Mouse (Mus musculus) heart, embryonic 15.5 days (tissue): ENCODE measurements at regions not wholly inside any gene's neighbourhood (a gene's known extent, or its start where the extent isn't known, plus 50 kb on each side); places are given as distances from the start of the nearest gene placed in this dataset.
"Not testable (repeated sequence)": the region's sequence is repeated elsewhere in the genome, so short reads cannot be mapped to it uniquely, and the experiment has no call there.

Experiments used
- ATAC-seq: fragments of 200-750 bp; cut with Nextera tagmentation; replicated peaks from 2 replicates; pipeline ENCODE4 v1.8.0; 2017; ENCODE audit warnings: low read depth, moderate TSS enrichment; ENCODE audit not compliant: insufficient number of reproducible peaks, insufficient read depth, low FRiP score
- H3K27ac ChIP-seq: fragments of 300-500 bp; sonication (generic); 2 replicates; pipeline ENCODE4 v1.5.1; 2015; ENCODE audit warnings: mild to moderate bottlenecking, inconsistent platforms
- H3K27me3 ChIP-seq: fragments of 300-500 bp; sonication (generic); 2 replicates; pipeline ENCODE4 v1.6.1; 2015; ENCODE audit warnings: inconsistent platforms
- H3K36me3 ChIP-seq: fragments of 300-500 bp; sonication (generic); 2 replicates; pipeline ENCODE4 v1.6.1; 2015; ENCODE audit warnings: mild to moderate bottlenecking, inconsistent platforms
- H3K4me1 ChIP-seq: fragments of 300-500 bp; sonication (generic); replicated peaks from 2 replicates; pipeline ENCODE4 v1.6.1; 2015; ENCODE audit warnings: inconsistent platforms
- H3K4me2 ChIP-seq: fragments of 300-500 bp; sonication (generic); 2 replicates; pipeline ENCODE4 v1.6.1; 2015; ENCODE audit warnings: inconsistent platforms, mild to moderate bottlenecking, moderate library complexity
- H3K4me3 ChIP-seq: fragments of 300-500 bp; sonication (generic); 2 replicates; pipeline ENCODE4 v1.5.1; 2015; ENCODE audit warnings: mild to moderate bottlenecking, inconsistent platforms
- H3K9ac ChIP-seq: fragments of 300-500 bp; sonication (generic); 2 replicates; pipeline ENCODE4 v1.6.1; 2015; ENCODE audit warnings: mild to moderate bottlenecking, inconsistent platforms
- H3K9me3 ChIP-seq: fragments of 300-500 bp; sonication (generic); replicated peaks from 2 replicates; pipeline ENCODE4 v1.6.1; 2016; ENCODE audit warnings: inconsistent platforms
- WGBS: fragments of 180-500 bp; shearing (Covaris S2); methylation state at CpG from one replicate; pipeline ENCODE4 v1.1.7; 2015; ENCODE audit warnings: mixed read lengths; 5-methylcytosine and 5-hydroxymethylcytosine counted together

DNA sequence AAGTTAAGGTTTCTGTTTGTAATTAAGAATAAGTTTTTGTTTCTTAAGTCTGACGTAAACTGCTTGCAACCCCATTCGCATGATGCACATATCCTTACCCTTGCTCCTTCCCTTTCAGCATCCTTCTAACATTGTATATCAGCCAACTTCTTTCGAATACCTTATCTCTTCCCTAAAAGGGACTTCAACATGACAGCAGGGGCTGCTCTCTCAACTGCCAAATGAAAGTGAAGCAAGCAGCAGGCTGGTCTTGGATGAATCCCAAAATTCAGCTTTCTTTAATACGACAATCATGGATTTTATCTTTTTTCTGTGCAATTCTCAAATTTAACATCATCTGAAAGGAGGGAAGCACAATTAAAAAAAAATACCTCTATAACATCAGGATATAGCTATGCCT is 403.2 kb downstream of the Serpinb8 start:
- Histone ChIP-seq H3K4me1 (no peaks in the 10 kb centered on the region), H3K4me2 (no peak overlapping the region), H3K4me3 (no peak overlapping the region), H3K9me3 (no peaks in the 10 kb centered on the region), H3K36me3 (no peaks in the 10 kb centered on the region), H3K27me3 (no peaks in the 10 kb centered on the region), H3K9ac (no peak overlapping the region), H3K27ac (no peak overlapping the region)
- WGBS = 68% methylated on average over 4 of the region's 4 CpGs
- no peak for ATAC-seq

DNA sequence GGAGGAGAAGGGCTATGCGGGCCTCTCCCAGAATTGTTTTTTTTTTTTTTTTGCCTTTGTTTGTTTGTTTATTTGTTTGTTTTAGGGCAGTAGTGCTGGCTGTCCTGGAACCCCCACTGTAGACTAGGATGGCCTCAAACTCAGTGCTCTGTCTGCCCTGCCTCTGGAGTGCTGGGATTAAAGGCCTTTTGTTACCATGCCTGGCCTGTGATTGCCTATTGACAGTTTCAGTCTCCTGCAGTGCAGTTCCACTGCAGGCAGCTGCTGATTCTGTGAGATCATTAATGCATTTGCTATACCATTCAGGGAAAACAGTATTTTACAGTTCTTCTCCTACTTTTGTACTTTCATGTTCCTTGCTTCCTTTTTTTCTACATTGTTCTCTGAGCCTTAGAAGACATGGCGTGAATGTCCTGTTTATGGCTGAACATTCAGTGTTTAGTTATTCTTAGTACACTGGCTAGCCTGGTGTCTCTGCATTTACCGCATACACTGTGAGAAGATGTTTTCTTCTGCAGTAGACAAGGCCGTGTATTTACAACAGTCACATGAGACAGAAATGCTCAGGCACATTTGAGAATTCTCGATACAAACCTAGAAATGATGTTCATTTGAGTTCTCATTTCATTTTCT is 434.0 kb downstream of the Serpinb8 start:
- Histone ChIP-seq H3K9ac (no peak overlapping the region), H3K27ac (no peak overlapping the region), H3K9me3 (no peaks in the 10 kb centered on the region), H3K27me3 (no peaks in the 10 kb centered on the region), H3K4me1 (no peaks in the 10 kb centered on the region), H3K4me3 (no peak overlapping the region), H3K36me3 (no peaks in the 10 kb centered on the region), H3K4me2 (no peak overlapping the region)
- 73% methylated on average over 5 of the region's 5 CpGs for WGBS
- ATAC-seq = no peak

DNA sequence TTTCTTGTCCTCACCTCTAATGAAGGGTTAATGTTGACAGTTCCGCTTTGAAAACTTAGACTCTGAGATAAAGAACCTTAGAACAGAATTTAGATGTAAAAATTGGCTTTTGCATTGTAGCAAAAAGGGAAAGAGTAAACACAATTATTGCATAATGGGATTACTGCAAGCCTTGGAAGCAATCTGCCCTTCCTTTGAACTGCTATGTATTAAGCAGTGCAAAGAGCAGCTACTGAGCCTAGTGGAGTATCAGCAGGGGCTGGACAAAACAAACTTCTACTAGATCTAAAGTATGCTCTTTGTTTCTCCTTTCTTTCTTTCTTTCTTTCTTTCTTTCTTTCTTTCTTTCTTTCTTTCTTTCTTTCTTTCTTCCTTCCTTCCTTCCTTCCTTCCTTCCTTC is 434.9 kb downstream of the Serpinb8 start:
- no peaks in the 10 kb centered on the region for H3K27me3 ChIP-seq
- no peak overlapping the region for H3K4me3 ChIP-seq
- H3K9me3 ChIP-seq = no peaks in the 10 kb centered on the region
- H3K27ac ChIP-seq = no peak overlapping the region
- no peak overlapping the region for H3K9ac ChIP-seq
- no peak overlapping the region for H3K4me2 ChIP-seq
- H3K4me1 ChIP-seq = no peaks in the 10 kb centered on the region
- WGBS = 57% methylated on average over 1 of the region's 1 CpGs
- no peaks in the 10 kb centered on the region for H3K36me3 ChIP-seq
- ATAC-seq = no peak

DNA sequence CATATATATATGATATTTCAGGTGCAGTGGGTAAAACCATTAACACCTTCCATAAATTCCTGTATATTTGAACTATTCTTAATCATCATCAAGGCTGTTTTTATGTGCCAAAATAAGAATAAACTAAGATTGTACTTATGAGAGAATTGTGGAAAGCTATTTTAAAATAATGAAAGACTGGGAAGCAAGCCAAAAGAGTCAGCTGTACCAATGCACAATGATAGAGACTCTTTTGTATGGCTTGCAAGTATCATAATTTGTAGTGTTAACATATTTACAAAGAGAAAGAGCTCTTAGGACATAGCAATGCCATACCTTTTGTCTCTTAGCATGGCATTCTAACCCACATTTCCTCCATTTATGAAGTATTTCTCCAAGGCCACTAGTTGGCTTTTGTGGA is 436.7 kb downstream of the Serpinb8 start:
- Histone ChIP-seq H3K4me1 (no peaks in the 10 kb centered on the region), H3K4me3 (no peak overlapping the region), H3K27ac (no peak overlapping the region), H3K9ac (no peak overlapping the region), H3K9me3 (no peaks in the 10 kb centered on the region), H3K27me3 (no peaks in the 10 kb centered on the region), H3K4me2 (no peak overlapping the region), H3K36me3 (no peaks in the 10 kb centered on the region)
- no peak for ATAC-seq

DNA sequence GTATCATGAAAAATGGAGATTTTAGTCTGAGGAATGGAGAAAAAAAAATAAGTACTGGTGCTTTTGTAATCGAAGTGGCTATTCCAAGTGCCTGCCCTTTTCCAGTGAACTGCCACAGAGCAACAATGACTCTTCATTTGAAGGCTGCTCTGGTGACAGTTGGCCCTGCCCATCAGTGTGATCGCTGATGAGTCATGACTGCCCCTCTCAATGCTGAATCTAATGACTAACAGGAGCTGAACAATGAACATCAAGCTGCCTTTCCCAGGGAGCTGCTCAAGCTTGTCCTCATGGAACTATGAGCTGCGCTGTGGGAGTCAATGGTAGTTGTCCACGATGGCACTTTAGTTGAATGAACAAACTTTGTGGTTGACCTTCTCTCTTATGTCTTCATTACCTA is 456.4 kb downstream of the Serpinb8 start:
- H3K4me2 ChIP-seq = no peak overlapping the region
- H3K9me3 ChIP-seq = no peaks in the 10 kb centered on the region
- H3K4me3 ChIP-seq = no peak overlapping the region
- H3K4me1 ChIP-seq = no peaks in the 10 kb centered on the region
- no peaks in the 10 kb centered on the region for H3K27me3 ChIP-seq
- no peaks in the 10 kb centered on the region for H3K36me3 ChIP-seq
- no peak overlapping the region for H3K27ac ChIP-seq
- no peak overlapping the region for H3K9ac ChIP-seq
- 74% methylated on average over 4 of the region's 4 CpGs for WGBS
- no peak for ATAC-seq

DNA sequence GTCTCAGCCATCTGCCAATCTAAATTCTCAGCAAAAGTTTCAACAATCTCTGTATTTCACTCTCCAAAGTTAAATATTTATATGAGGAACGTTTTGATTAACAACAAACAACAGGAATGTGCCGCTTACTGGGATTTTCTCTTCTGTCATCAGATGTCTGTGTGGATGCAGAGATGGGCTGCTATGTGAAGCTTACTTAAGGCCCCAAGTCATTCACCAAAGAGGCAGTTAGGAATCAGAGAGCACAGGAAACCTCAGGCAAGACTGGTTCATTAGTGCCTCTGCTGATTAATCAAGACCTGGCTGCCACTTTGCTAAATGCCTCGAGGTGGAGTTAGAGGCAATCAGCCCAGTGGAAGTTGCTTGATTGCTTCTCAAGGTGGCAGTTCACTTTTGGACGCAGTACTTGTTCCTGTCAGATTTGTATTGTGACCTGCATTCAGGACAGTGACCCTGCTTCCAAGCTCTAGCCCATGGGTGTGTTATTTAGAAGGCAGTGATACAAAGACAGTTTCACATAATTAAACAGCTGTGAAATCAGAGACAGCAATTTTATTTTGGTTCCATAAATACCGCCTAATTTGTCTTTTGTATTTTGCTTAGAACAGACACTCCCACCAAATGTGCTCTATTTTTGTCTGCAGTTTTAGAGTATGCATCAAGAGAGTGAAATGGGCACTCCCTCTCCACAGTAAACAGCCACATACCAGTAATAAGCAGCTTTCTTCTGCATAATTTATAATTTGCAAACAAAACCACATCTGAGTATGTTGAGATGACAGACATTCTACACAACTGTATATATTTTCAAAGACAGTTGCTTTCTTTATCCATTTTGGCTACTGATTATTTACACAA is 457.3 kb downstream of the Serpinb8 start:
- ATAC-seq = no peak
- Histone ChIP-seq H3K4me1 (no peaks in the 10 kb centered on the region), H3K9me3 (no peaks in the 10 kb centered on the region), H3K4me3 (no peak overlapping the region), H3K36me3 (no peaks in the 10 kb centered on the region), H3K27ac (no peak overlapping the region), H3K9ac (no peak overlapping the region), H3K27me3 (no peaks in the 10 kb centered on the region), H3K4me2 (no peak overlapping the region)
- 57% methylated on average over 5 of the region's 5 CpGs for WGBS

DNA sequence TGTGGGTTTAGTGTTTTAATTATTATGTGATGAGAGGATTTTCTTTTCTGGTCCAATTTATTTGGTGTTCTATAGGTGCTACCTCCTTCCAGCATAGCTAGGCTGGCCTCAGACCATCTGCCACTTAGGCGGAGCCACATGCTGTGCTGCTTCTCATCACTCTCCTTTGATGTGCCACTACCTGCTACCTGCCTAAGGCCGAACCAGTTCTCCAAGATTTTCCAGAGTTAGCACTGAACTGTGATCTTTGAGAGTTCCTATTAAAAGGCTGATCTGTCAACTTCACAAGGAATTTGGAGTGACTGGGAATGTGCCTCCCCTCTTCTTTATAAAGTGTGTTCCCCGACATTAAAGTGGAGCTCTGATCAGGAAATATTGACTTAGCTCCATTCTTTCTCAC is 504.8 kb downstream of the Serpinb8 start:
- Histone ChIP-seq H3K36me3 (no peaks in the 10 kb centered on the region), H3K4me3 (no peak overlapping the region), H3K9ac (no peak overlapping the region), H3K4me2 (no peak overlapping the region), H3K27ac (no peak overlapping the region), H3K9me3 (no peaks in the 10 kb centered on the region), H3K27me3 (no peaks in the 10 kb centered on the region), H3K4me1 (no peaks in the 10 kb centered on the region)
- no peak for ATAC-seq
- 69% methylated on average over 3 of the region's 3 CpGs for WGBS

DNA sequence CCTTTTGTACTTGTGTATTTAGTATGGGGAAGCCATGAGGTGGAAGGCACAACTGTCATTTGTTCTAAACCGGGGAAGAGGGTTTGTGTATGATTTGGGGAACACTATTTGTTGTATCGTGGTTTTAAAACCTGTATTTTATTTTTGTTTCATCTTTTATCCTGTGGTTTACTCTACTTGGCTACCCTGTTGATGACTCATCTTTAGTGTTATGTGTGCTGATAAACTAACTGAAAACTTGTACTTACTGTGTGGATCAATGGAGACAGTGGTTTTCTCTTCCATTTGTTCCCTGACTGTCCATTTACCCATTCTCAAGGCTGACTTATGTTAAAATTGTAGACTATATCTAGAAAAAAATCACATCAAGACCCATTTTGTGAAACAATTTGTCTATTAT is 512.8 kb downstream of the Serpinb8 start:
- no peak overlapping the region for H3K27ac ChIP-seq
- no peaks in the 10 kb centered on the region for H3K36me3 ChIP-seq
- no peaks in the 10 kb centered on the region for H3K9me3 ChIP-seq
- H3K4me1 ChIP-seq = no peaks in the 10 kb centered on the region
- no peak for ATAC-seq
- 86% methylated on average over 2 of the region's 2 CpGs for WGBS
- H3K27me3 ChIP-seq = no peaks in the 10 kb centered on the region
- H3K9ac ChIP-seq = no peak overlapping the region
- no peak overlapping the region for H3K4me3 ChIP-seq
- no peak overlapping the region for H3K4me2 ChIP-seq

DNA sequence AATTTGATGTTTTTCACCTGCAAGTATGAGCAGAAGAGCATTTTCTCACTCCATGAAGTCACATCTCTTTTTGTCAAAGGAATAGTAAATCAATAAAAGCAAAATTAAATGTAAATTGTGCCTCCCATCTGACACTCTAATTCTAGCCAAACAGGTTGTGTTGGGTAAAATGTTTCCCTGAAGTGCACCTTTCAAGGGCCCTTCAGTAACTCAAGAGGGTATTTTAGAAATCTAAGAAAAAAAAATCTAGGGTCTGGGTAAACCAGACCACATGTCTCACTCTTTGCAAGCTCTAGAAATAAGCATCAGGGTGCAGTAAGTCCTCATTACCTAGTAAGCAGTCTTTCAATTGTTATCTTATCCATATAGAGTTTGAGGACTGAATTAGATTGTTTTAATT is 521.2 kb downstream of the Serpinb8 start:
- Histone ChIP-seq H3K4me2 (no peak overlapping the region), H3K4me1 (no peaks in the 10 kb centered on the region), H3K9me3 (no peaks in the 10 kb centered on the region), H3K4me3 (no peak overlapping the region), H3K9ac (no peak overlapping the region), H3K27me3 (no peaks in the 10 kb centered on the region), H3K27ac (no peak overlapping the region), H3K36me3 (no peaks in the 10 kb centered on the region)
- ATAC-seq = no peak

DNA sequence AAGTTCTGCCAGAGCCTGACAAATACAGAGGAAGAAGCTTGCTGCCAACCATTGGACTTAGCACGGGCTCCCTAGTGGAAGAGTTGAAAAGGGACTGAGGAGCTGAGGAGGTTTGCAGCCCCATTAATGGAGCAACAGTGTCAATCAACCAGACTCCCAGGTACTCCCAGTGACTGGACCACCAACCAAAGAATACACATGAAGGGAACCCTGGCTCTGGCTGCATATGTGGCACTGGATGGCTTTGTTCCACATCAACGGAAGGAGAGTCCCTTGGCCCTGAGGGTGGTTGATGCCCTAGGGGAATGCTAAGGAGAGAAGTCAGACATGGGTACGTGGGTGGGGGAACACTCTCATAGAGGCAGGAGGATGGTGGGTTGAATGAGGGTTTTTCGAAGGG is 537.6 kb downstream of the Serpinb8 start:
- no peak for ATAC-seq
- H3K27me3 ChIP-seq = no peaks in the 10 kb centered on the region
- no peak overlapping the region for H3K4me2 ChIP-seq
- H3K9ac ChIP-seq = no peak overlapping the region
- H3K4me1 ChIP-seq = no peaks in the 10 kb centered on the region
- H3K36me3 ChIP-seq = no peaks in the 10 kb centered on the region
- H3K4me3 ChIP-seq = no peak overlapping the region
- WGBS = 72% methylated on average over 4 of the region's 4 CpGs
- no peak overlapping the region for H3K27ac ChIP-seq
- H3K9me3 ChIP-seq = no peaks in the 10 kb centered on the region

DNA sequence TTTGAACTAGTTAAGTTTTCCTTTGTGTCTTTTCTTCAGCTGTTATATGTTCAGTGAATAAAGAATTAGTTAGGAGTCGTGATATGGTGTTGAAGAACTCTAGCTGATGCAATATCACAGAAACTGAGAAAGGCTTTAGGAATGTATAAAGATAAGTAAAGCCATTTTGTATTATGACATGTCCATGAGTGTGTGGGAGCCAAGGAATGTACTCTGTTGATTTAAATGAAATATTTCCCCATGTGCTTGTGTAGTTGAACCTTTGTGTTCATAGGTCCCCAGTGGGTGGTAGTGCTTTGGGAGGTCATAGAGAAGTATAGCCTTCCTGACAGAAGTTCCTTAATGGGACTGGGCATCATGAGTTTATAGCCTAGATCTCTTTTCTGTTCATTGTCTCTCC is 542.2 kb downstream of the Serpinb8 start:
- Histone ChIP-seq H3K9me3 (no peaks in the 10 kb centered on the region), H3K4me1 (no peaks in the 10 kb centered on the region), H3K27ac (no peak overlapping the region), H3K4me3 (no peak overlapping the region), H3K9ac (no peak overlapping the region), H3K27me3 (no peaks in the 10 kb centered on the region), H3K36me3 (no peaks in the 10 kb centered on the region), H3K4me2 (no peak overlapping the region)
- ATAC-seq = no peak
- WGBS = 40% methylated on average over 1 of the region's 1 CpGs

DNA sequence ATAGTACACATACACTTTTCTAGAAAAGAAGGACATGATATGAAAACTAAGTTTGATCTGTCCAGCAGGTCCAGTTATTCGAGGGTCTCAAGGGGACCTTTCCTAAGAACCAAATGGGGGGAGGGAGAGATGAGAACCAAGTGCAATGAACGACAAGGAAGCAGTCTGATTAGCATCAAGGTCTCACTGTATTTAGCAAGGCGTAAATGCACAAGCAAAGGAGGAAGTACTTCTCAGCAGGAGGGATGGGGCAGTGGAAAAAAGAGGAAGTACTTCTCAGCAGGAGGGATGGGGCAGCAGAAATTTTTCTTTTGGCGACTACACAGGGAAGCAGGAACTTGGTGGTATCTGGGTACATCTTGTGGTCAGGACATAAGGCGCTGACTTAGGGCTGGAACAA is 545.5 kb downstream of the Serpinb8 start:
- H3K9ac ChIP-seq, H3K4me2 ChIP-seq, H3K27me3 ChIP-seq, H3K4me3 ChIP-seq, H3K4me1 ChIP-seq, H3K27ac ChIP-seq, ATAC-seq, H3K36me3 ChIP-seq, H3K9me3 ChIP-seq: not testable (repeated sequence)
- 73% methylated on average over 5 of the region's 5 CpGs for WGBS
